Mouse (Mus musculus) adrenal gland (tissue): Measurements from ENCODE around the gene Gga2.

Experiments
- intact Hi-C: fragments of 180-260 bp; cut with DNase I; formaldehyde crosslinking; loops from one replicate; pipeline ENCODE4 v1.15.1; 2025

Gene Gga2

GRCm38 (mm10) chr7:121939244-121939643, 81.8 kb downstream of the Gga2 start:
- intact Hi-C loops = no loop called here

GRCm38 (mm10) chr7:121938124-121938891, 82.7 kb downstream of the Gga2 start:
- intact Hi-C loops = no loop called here

DNA sequence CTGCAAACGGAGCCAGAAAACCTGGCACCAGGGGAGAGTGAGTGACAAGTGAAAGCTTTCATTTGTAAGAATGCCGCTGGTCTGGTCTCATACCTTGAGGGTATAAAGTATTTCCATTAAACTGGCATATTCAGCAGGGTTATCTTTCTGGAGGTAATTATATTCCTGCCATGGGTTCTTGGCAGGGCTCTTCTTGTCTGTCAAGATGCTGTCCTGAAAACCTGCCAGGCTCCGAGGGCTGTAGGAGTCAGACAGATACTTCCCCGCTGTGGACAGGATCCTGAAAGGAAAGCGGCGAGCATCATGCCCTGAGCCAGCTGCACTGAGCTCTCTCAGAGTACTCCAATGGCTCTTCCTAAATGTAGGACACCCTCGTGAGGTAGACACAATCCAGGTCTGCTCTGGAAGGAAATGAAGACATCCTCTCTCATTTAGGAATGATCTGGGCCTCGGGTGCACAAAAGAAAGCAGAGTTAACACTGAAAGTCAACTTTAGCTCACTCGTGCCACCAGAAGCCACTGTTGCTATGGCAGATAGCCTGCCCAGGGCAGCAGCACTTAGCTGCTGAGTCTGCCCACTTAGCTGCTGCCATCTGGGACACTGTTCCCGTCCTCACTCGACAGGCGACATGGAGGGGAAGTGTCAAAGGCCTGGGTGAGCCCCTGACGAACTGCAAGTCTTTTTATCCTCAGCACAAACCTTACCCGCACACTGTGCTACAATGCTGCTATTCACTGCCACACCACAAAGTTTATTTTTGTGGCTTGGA, 84.0 kb downstream of the Gga2 start:
- intact Hi-C loops = no loop called here
